ENCODE assay signal across 13 mouse cellular contexts in the genomic region with DNA sequence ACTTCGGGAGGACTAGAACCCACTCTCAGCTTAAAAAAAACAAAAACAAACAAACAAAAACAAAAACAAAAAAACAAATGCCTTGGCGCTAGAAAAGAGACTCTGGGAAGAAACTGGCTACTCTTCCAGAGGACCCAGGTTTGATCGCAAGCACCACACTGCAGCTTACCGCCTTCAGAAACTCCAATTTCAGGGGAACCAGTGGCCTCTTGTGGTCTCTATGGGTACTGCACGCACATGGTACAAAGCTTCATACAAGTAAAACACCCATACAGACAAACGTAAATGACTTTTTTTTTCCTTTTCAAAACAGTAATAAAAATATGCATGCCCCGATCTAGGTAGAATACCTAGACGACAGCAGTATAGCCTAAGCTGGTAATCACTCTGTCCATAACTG.
DNase-seq lines count a peak whose midpoint lies in the region; ATAC-seq and TF ChIP-seq lines count a peak whose summit lies in the region.
"Had no signal": no experiment of that assay in that cellular context is flagged by ENCODE, and none has a peak within 500 bp of the region (broad histone marks: within the 10 kb centered on the region; RNA-seq: fewer than 3 reads in every experiment).

No protein-coding gene starts in this region.

- TF ChIP-seq CTCF in intestine, postnatal 0 days (IDR thresholded peaks at IDR 0.05; ENCODE audit: low read depth), result peak; percentile 59
- TF ChIP-seq CTCF in thymus, adult 2 months (IDR thresholded peaks at IDR 0.05; ENCODE audit: borderline replicate concordance, control insufficient read depth, extremely low read depth, insufficient read depth, low read length, poor library complexity), result no peak

- no peak overlapping the region for H3K27ac ChIP-seq in intestine, postnatal 0 days (ENCODE audit: low read depth, low read length)
- no peak overlapping the region for H3K27ac ChIP-seq in intestine, embryonic 16.5 days (ENCODE audit: low read length)
- H3K27ac ChIP-seq in thymus, adult 2 months (ENCODE audit: control insufficient read depth, insufficient read depth, low read length), result no peak overlapping the region
- H3K27ac ChIP-seq: embryonic facial prominence, embryonic 13.5 days; liver, embryonic 15.5 days; midbrain, embryonic 12.5 days had no signal

- H3K4me3 ChIP-seq in intestine, postnatal 0 days (ENCODE audit: low read depth, low read length), result no peak overlapping the region
- no peak overlapping the region for H3K4me3 ChIP-seq in intestine, embryonic 16.5 days (ENCODE audit: low read length)
- H3K4me3 ChIP-seq in thymus, adult 2 months (ENCODE audit: control insufficient read depth, insufficient read depth, low read length), result no peak overlapping the region
- H3K4me3 ChIP-seq: embryonic facial prominence, embryonic 13.5 days; liver, embryonic 15.5 days; midbrain, embryonic 12.5 days had no signal

- no peak for ATAC-seq in intestine, postnatal 0 days
- ATAC-seq in intestine, embryonic 16.5 days, result no peak

- H3K36me3 ChIP-seq in intestine, postnatal 0 days (ENCODE audit: control insufficient read depth, insufficient read depth), result no peaks in the 10 kb centered on the region
- no peaks in the 10 kb centered on the region for H3K36me3 ChIP-seq in intestine, embryonic 16.5 days (ENCODE audit: control insufficient read depth, insufficient read depth, low read length)
- no peaks in the 10 kb centered on the region for H3K36me3 ChIP-seq in thymus, adult 2 months (ENCODE audit: control insufficient read depth, insufficient read depth, low read length)
- H3K36me3 ChIP-seq: liver, embryonic 15.5 days; midbrain, embryonic 12.5 days had no signal

- no peaks in the 10 kb centered on the region for H3K4me1 ChIP-seq in intestine, postnatal 0 days (replicated peaks; ENCODE audit: control insufficient read depth, insufficient read depth, low read length)
- H3K4me1 ChIP-seq in intestine, embryonic 16.5 days (ENCODE audit: control insufficient read depth, insufficient read depth, low read length), result no peaks in the 10 kb centered on the region
- no peaks in the 10 kb centered on the region for H3K4me1 ChIP-seq in thymus, adult 2 months (replicated peaks; ENCODE audit: control insufficient read depth, insufficient read depth, low read length)
- H3K4me1 ChIP-seq: embryonic facial prominence, embryonic 13.5 days; liver, embryonic 15.5 days; midbrain, embryonic 12.5 days had no signal

- H3K9ac ChIP-seq in intestine, postnatal 0 days (ENCODE audit: low read depth, low read length), result no peak overlapping the region
- H3K9ac ChIP-seq in intestine, embryonic 16.5 days (ENCODE audit: low read depth, low read length), result no peak overlapping the region
- H3K9ac ChIP-seq: embryonic facial prominence, embryonic 13.5 days; liver, embryonic 15.5 days; midbrain, embryonic 12.5 days had no signal

- peak; percentile 6 for DNase-seq in thymus, adult 2 months
- DNase-seq in thymus, adult 18-20 months, result no peak
- DNase-seq in c-Kit-positive CD71-positive TER-119-positive erythroid progenitor cells, embryonic 14.5 days (ENCODE audit: low spot score), result peak; percentile 11
- peak; percentile 43 for DNase-seq in thymus, postnatal 4 days
- DNase-seq in gastrocnemius, postnatal 10 days, result no peak
- DNase-seq in adrenal gland, adult (ENCODE audit: inconsistent age in 2 of 2, low spot score in 1 of 2), result no peak
- DNase-seq: cerebellum, adult 8-10 months; right cerebral cortex, postnatal 4 days had no signal

- TF ChIP-seq POLR2A in thymus, adult 2 months (IDR thresholded peaks at IDR 0.05; ENCODE audit: control insufficient read depth, extremely low read depth, insufficient read depth, low read length, poor library complexity), result no peak

- WGBS in intestine, postnatal 0 days, result 96% methylated on average over 8 of the region's 8 CpGs
- WGBS in intestine, embryonic 16.5 days, result 95% methylated on average over 8 of the region's 8 CpGs
- 96% methylated on average over 8 of the region's 8 CpGs for WGBS in thymus, adult 2 months

- no peaks in the 10 kb centered on the region for H3K9me3 ChIP-seq in intestine, postnatal 0 days (ENCODE audit: control insufficient read depth)
- H3K9me3 ChIP-seq in intestine, embryonic 16.5 days (ENCODE audit: control insufficient read depth, low read length), result no peaks in the 10 kb centered on the region
- H3K9me3 ChIP-seq: liver, embryonic 15.5 days had no signal

- H3K4me2 ChIP-seq in intestine, postnatal 0 days (replicated peaks; ENCODE audit: low read depth), result no peak overlapping the region
- no peak overlapping the region for H3K4me2 ChIP-seq in intestine, embryonic 16.5 days (ENCODE audit: low read depth, low read length)
- H3K4me2 ChIP-seq: embryonic facial prominence, embryonic 13.5 days; liver, embryonic 15.5 days; midbrain, embryonic 12.5 days had no signal

- no peaks in the 10 kb centered on the region for H3K27me3 ChIP-seq in intestine, postnatal 0 days (replicated peaks; ENCODE audit: control insufficient read depth, insufficient read depth, low read length)
- no peaks in the 10 kb centered on the region for H3K27me3 ChIP-seq in intestine, embryonic 16.5 days (replicated peaks; ENCODE audit: control insufficient read depth, insufficient read depth, low read length)
- no peaks in the 10 kb centered on the region for H3K27me3 ChIP-seq in thymus, adult 2 months (ENCODE audit: control insufficient read depth, insufficient read depth, low read length)
- H3K27me3 ChIP-seq: embryonic facial prominence, embryonic 13.5 days; liver, embryonic 15.5 days; midbrain, embryonic 12.5 days had no signal

Comparison
In these comparisons a context has a peak if more than half of its experiments do, and no peak if none do; other contexts are left out.
1. DNase-seq: peak in thymus, adult 2 months (single experiment), c-Kit-positive CD71-positive TER-119-positive erythroid progenitor cells, embryonic 14.5 days (single experiment) and thymus, postnatal 4 days (single experiment); none in thymus, adult 18-20 months (0 of 2), gastrocnemius, postnatal 10 days (single experiment) and adrenal gland, adult (0 of 2).